Mouse (Mus musculus): ENCODE results near the gene Ptges3l.
"Not testable (repeated sequence)": the region's sequence is repeated elsewhere in the genome, so short reads cannot be mapped to it uniquely, and the experiment has no call there.

Gene Ptges3l

DNA sequence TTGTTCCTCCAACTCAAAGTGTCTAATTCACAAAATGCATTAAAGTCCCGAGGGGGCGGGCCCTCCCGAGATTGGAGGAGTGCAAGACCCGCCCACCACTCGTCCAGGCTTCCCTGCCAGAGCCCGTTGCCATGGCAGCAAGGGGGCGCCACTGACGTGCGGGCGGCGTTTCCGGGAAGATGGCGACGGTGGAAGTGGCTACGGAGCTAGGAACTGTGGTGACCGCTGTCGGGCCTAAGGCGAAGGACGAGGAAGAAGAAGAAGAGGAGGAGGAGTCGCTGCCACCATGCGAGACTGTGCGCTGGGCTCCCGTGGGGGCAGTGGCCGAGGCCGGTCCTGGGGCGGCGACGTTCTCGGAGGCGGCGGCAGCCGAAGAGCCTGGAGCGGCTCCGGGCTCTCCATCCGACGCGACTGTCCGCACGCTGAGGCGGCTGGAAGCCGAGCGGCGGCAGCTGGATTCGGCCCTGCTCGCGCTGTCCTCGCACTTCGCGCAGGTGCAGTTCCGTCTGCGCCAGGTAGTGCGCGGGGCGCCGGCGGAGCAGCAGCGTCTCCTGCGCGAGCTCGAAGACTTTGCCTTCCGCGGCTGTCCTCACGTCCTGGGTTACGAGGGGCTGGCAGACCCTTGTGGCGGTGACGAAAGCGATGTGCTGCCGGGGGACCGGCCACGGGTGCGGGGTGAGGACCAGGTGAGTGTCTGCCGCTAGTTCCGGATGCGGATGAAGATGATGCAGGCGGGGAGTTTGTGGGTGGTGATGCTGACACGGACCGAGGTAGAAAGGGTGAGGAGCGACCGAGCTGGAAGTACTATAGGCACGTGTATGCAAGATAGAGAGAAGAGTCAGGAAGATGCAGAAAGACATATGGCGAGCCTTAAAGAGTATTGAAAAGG, at the start of gene Ptges3l, which contains the start of gene Rundc1:
TSS of gene Ptges3l (minus strand) at position 409 of the 889 bp plus-strand sequence.
TSS of gene Rundc1 (plus strand) at position 161 of the 889 bp plus-strand sequence.
- in situ Hi-C loops (cut with MboI; ENCODE audit: unreplicated experiment in 2 of 2): loop anchor here in 1 of 2 experiments (25.0 kb wide), 1 partner anchor 338 kb away; the partner anchor contains the start of genes Coasy, Hsd17b1, Mlx and Psmc3ip

DNA sequence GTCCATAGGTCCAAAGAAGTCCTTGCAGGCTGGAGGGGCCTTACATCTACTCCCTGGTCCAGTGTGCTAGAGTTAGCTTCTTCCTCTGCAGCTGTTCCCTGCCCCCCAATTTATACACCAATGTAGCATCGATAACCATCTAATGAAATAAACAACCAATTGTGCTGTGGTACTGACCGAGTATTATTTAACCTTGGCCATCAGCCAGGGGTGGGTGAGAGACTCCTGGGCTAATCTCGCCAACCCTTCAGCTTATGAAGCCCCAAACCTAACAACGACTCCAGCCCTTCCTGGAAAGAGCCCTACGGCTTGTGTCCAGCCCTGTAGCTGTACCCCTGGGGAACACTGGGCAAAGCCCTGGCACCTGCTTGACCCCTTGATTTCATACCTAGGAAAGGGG, 49.2 kb upstream of the Ptges3l start:
- in situ Hi-C loops (cut with MboI; ENCODE audit: unreplicated experiment in 2 of 2): no loop called here

DNA sequence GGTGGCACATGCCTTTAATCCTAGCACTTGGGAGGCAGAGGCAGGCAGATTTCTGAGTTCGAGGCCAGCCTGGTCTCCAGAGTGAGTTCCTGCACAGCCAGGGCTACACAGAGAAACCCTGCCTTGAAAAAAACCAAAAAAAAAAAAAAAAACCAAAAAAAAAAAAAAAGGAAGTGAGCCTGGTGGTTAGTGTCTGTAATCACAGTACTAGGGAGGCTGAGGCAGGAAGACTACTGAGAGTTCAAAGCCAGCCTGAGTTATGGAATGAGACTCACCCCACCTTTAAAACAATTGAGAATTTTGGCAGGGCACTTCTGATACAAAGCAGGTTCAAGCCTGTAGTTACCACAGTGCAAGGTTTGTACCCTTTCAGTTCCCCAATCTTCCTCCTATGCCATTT, 48.6 kb upstream of the Ptges3l start:
- in situ Hi-C loops (cut with MboI; ENCODE audit: unreplicated experiment in 2 of 2): not testable (repeated sequence)

DNA sequence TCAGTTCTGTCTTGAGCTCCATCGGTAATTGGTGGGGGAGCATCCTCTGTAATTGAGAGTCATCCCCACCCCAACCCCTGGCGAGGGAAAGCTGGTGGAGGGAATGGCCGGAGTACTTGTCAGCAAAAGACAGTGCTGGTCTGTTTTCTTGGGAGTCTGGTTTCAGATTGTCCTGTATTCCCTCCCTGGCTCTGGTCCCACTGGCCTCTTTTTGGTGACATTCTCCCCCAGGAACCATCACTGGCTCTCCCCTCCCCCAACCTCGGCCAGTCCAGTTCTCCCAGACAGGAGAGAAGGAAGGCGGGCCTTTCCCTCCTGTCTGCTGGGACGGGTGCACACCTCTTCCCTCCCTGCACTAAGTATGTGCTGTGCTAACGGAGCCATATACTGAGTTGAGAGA, 47.2 kb upstream of the Ptges3l start:
- in situ Hi-C loops (cut with MboI; ENCODE audit: unreplicated experiment in 2 of 2): no loop called here

DNA sequence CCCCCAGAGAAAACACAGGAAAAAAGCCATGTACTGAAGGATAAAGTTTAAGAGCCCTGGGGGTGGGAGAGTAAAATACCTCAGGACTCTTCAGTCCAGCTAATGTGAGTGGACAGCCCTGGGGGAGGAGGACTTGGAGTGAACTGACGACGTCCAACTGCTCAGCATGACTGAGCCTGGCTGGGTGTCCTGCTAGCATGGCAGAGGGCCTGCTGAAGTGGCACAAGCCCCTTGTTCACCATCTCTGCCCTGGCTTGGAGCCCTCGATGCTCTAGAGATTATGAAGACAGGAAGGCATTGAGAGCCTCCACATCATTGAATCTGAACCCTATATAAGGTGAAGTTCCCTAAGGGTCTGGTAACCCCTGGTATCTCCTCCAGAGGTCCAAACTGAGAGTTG, 46.8 kb upstream of the Ptges3l start:
- in situ Hi-C loops (cut with MboI; ENCODE audit: unreplicated experiment in 2 of 2): no loop called here

DNA sequence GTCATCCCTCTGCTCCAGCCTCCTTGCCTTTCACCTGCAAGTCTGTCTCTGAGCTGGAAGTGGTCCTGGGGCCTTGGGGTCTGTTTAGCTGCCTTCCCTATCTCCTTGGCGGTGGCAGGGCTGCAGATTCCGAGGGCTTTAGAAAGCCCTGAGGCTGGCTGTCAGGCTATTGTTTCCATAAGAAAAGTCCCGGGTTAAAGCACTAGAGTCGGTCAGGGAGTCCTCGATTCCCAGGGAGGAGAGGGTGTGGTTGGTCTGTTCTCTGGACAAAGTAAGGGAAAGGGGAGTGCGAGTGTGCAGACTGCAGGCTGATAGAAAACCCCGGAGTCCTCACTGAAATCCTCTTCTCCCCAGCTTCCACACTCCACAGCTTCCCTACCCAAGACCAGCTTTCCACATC, 45.1 kb upstream of the Ptges3l start:
- in situ Hi-C loops (cut with MboI; ENCODE audit: unreplicated experiment in 2 of 2): no loop called here

DNA sequence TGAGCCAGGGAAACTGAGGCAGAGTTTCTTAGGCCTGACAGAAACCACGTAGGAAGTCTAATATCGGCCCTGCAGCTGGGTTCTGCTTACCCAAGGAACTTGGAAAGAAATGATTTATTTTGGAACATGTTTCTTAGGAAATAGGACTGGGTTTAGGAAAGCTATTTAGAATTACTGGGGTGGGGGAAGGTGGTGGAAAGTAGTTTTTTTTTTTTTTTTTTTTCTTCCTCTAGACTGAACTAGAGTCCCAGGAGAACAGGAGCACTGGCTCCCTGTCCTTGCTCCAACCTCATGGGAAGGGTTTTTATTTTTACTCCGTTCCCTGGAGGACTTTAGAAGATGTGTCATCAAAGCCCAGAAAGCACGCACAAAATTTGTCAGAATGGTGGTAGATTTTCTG, 44.0 kb upstream of the Ptges3l start:
- in situ Hi-C loops (cut with MboI; ENCODE audit: unreplicated experiment in 2 of 2): no loop called here

DNA sequence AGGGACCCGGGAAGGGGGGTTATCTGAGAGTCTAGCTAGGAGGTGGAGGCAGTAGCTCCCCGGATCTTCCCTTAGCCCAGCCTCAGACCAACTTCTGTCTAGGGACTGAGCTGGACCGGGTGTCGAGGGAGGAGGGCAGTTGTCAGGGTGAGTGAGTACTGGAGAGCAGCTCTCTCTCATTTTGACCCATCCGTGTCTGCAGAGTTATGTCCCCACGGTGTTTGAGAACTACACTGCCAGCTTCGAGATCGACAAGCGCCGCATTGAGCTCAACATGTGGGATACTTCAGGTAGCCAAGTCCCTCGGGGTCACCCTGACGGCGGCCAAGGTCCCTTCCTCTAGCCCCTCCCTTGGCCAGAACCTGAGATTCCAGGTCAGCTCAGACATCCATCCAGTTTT, 43.6 kb upstream of the Ptges3l start:
- in situ Hi-C loops (cut with MboI; ENCODE audit: unreplicated experiment in 2 of 2): no loop called here

DNA sequence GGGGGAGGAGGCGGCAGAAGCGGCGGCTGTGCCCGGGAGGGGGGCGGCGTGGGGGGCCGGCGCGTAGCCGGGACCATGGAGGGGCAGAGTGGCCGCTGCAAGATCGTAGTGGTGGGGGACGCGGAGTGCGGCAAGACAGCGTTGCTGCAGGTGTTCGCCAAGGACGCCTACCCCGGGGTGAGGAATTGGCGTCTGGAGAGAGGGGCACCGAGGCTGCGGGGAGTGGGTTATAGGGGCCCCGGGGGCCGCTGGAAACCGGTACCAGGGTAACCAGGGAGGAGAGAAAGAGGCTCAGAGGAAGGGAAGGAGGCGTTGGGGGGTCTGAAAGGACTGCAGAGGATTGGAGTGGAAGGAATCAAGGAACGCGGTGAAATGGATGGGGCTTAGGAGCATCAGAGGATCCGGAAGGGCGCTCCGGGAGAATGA, 43.1 kb upstream of the Ptges3l start:
- in situ Hi-C loops (cut with MboI; ENCODE audit: unreplicated experiment in 2 of 2): no loop called here

DNA sequence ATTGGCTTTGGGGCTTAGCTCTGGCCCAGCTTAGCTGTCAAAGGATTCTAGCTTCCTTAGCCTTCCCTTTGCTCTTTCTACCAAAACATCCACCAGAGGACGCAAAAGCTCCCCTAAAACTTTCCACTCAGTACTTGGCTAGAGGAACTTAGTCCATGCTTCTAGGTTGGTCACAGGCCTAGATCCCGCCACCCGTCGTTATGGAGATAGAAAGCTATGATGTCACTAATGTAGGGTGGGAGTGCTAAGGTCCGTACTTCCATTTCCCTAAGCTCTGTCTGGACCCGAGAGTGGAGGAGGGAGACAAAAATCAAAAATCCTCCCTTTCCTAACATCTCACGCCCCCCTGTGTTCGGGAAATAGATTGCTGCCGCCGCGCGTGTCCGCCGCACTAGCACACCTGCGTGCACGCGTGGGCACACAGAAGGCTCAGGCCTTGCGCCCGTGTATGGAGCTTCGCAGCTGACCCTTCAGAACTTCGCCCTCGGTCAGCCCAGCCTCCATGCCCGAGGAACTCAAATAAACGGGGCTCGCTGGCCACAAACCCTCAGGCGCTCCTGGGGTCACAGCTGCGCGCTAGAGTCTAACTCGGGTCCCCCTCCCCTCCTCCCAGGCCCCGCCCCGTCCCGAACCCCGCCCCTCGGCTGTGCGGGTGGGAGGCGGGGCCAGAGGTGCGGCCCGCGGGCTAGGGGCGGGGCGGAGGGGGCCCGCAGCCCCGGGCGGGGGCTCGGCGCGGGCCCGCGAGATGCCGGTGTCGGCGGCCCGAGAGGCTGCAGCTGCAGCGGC, 42.5 kb upstream of the Ptges3l start:
- in situ Hi-C loops (cut with MboI; ENCODE audit: unreplicated experiment in 2 of 2): no loop called here

DNA sequence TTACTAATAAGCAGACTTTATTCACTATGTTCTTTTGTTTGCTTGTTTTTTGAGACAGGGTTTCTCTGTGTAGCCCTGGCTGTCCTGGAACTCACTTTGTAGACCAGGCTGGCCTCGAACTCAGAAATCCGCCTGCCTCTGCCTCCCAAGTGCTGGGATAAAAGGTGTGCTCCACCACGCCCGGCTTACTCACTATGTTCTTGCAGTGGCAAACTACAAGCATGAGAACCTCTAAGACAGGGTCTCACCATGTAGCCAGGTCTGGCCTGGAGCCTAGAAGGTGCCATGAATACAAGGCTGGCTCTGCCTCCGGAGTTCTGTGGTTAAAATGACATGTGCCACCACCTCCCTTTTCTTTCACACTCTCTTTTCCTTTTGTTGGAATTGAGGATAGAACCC, 41.4 kb upstream of the Ptges3l start:
- in situ Hi-C loops (cut with MboI; ENCODE audit: unreplicated experiment in 2 of 2): not testable (repeated sequence)

DNA sequence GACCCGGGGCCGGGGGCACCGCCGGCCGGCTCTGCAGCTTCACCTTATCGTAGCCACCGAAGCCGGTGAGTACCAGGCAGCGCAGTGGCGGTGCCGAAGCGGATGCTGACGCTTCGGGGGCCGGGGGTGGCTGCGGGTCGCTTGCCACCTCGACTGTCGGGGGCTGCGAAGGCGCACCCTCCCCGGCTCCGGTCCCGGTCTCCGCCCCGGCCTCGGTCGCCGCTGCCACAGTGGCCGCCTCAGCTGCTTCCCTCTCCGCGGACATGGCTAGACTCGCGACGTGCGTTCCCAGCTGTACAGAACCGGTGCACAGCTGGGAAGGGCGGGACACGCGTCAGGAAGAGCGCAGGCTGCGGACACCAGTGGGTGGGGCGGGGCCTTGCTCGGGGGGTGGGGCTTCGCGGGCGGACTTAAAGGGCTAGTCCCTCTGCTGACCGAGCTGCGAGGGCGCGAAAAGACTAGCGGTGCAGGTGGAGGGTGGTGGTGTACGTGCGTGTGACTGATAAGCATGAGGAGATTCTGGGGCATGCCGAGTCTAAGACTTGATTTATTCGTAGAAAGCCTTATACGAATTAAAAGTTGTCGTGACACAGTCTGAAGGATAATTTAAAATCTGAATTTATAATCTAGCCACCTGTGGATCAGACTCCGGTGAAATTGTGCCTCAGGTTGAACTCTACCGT, 40.9 kb upstream of the Ptges3l start, which contains the start of gene Vat1:
TSS of gene Vat1 (minus strand) at position 362 of the 683 bp plus-strand sequence.
- in situ Hi-C loops (cut with MboI; ENCODE audit: unreplicated experiment in 2 of 2): no loop called here

DNA sequence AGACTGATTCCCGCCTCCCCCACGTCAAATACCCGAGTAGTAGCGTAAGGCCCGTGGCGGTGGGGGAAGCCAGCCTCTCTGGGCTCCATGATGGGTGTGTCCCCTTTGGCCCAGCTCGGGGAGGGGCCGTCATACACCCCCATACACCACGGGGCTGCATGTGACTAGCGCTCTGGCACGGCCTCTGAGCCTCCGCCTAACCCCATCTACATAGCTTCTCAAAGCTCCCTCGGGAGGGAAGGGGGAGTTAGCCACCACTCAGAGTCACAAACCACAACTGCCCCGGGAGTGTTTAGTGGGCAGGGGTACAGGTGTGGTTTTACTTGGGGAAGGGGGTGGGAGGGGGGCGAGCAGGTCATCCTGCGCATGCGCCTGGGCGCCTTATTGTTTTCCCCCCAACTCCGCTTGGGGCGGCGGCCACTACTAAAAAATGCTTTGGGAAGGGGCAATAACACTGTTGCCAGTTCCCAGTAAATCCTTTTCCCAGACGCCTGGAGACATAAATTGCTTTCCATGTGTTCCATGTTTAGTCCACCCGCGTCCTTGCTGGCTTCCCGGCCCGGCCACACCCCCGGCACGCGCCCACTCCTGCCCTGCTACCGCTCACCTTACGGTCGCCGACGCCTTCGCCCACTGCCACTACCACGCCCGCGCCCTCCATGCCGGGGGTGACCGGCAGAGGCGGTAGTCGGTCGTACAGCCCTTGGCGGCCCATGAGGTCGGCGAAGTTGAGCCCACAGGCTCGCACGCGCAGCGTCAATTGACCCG, 40.2 kb upstream of the Ptges3l start:
- in situ Hi-C loops (cut with MboI; ENCODE audit: unreplicated experiment in 2 of 2): no loop called here

DNA sequence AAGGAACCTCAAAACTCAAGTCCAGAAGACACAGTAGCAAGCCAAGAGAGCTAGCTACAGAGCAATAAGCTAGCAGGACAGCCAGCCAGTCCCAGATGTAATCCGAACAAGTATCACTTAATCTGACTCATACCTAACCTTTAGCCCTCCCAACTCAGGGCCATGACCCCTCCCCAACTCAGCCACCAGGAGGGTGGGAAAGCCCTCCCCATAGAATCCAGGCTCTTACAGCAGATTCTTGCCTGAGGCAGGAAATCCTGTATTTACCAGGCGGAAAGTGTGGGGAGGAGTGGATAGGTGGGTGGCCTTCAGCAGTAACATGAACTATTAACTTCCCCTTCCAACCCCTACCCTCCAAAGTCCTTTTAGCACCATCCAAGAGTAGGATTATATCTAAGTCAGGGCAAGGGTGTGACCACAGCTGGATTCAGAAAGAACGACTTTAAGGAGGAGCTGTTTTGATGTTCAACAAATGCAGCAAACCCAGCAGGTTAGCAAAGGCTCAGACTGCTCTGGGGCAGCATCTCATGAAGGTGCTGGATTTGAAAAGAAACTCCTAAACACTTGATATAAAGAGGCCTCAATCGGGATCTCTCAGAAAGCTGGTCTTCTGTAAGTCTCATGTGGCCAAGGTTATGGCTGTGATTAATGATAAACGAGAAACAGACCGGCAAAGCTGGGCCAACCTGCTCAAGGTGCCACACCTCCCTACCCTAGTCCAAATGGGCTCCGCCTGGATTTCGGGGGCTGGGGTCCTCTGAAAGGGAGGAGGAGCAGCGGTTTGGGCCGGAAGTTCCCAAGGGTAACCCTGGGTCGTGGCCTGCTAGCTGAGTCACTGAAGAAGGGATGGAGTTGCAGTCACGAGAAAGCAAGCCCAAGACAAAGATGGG, 39.3 kb upstream of the Ptges3l start, which contains the start of gene Rnd2:
TSS of gene Rnd2 (plus strand) at position 789 of the 890 bp plus-strand sequence.
- in situ Hi-C loops (cut with MboI; ENCODE audit: unreplicated experiment in 2 of 2): loop anchor here (5.0 kb wide), 2 partner anchors 83 to 98 kb away; no protein-coding TSS in a partner anchor

DNA sequence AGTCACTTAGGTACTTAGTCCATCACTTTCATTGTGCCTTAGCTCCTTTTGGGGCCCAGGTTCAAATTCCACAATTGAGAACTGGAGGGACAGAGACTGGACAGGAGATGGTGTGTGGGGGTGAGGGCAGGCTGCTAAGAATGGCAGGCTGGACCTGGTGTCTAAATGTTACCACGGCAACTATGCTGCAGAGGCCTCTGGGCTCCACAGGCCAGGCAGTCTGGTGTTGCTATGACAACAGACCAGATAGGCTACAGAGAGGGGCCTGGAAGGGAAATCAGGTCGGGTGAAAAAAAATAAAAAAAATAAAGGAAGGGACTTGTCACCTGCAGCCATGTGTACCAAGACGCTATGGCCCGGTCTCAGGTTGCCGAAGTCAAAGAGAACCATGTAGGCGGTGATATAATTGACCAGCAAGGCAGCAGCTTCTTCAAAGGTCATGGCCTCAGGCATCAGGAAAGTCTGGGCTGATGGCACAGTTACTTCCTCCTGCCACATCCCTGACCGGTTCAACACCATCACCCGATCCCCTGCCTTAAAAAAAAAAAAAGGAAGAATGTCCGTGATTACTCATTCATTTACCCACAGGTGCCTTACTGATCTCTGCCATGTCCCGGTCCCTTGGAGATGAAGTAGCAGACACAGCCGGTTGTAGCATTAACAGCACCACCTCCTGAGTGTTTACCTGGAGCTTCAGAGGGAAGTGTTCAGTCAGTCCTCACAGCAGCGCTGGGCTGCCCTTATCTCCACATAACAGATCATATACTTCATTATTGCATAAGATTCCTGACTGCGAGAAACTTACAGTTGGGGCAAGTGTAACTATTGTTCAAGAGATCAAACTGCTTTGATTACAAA, 37.7 kb upstream of the Ptges3l start:
- in situ Hi-C loops (cut with MboI; ENCODE audit: unreplicated experiment in 2 of 2): loop anchor here (5.0 kb wide), 2 partner anchors 84 to 99 kb away; no protein-coding TSS in a partner anchor

DNA sequence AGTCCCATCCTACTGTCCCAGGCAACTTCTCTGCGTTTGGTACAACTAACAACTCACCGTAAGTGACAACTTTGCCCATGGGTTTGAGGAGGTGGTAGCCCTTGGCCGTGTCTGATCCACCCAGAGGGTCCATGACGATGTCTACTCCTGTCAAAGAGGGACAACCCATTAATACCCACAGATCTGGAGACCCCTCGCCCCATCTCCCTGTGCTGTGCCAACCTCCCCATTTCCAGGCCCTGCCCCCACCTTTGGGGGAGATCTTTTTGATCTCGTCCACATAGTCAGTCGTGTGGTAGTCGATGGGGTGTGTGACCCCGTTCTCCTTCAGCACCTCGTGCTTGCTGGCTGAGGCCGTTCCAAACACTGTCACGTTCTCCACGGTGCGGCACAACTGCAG, 37.0 kb upstream of the Ptges3l start:
- in situ Hi-C loops (cut with MboI; ENCODE audit: unreplicated experiment in 2 of 2): loop anchor here (5.0 kb wide), 2 partner anchors 85 to 100 kb away; no protein-coding TSS in a partner anchor

DNA sequence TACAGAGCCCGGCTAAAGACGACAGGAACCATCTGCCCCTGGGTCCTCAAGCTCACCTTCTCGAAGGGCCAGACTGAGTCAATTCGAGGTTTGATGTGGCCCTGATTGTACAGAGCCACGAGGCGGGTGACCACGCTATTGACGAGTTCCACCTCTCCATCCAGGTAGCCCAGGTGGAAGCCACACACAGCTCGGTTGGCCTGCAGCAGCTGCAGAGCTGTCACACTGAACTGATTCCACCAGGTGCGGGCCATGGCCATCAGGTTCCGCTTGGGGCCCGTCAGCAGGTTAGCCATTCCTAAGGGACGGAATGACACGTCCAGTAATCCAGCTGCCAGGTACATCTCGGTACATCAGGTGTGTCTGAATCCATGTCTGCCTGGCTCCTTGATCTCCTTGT, 35.2 kb upstream of the Ptges3l start:
- in situ Hi-C loops (cut with MboI; ENCODE audit: unreplicated experiment in 2 of 2): loop anchor here (5.0 kb wide), 2 partner anchors 87 to 102 kb away; no protein-coding TSS in a partner anchor

DNA sequence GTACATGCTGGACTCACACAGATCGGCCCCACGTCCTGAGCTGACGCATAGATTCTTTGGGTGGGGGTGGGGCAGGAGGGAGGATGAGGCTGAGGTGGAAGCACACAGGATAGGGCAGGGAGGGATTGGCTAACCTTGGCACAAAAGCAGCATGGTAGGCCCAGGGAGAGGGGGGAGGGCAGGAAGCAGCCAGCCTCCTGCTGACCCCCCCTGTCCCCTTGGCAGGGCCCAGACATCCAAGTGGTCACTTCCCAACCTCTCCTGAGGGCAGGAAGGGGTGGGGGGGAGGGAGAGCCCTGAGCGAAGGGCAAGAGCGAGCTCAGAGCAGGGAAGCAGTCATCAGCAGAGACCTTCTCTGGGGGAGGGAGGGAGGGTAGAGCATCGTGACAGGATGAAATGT, 34.6 kb upstream of the Ptges3l start:
- in situ Hi-C loops (cut with MboI; ENCODE audit: unreplicated experiment in 2 of 2): loop anchor here (5.0 kb wide), 2 partner anchors 88 to 103 kb away; no protein-coding TSS in a partner anchor

Data from v-Abl transformed pro-B cells (cell line).